Mouse (Mus musculus): ENCODE data around the gene Ttc7b.

GRCm38 (mm10) chr12:100437862-100438261, 82.8 kb downstream of the Ttc7b start:
- TF ChIP-seq POLR2A (IDR thresholded peaks at IDR 0.05; ENCODE audit: borderline replicate concordance, insufficient read depth, low read length) (no peak), CTCF (IDR thresholded peaks at IDR 0.05; ENCODE audit: borderline replicate concordance, insufficient read depth, low read depth, low read length) (no peak)

Measured in cerebellum, adult 2 months (tissue).